Mouse (Mus musculus): ENCODE measurements around the gene Aup1.

DNA sequence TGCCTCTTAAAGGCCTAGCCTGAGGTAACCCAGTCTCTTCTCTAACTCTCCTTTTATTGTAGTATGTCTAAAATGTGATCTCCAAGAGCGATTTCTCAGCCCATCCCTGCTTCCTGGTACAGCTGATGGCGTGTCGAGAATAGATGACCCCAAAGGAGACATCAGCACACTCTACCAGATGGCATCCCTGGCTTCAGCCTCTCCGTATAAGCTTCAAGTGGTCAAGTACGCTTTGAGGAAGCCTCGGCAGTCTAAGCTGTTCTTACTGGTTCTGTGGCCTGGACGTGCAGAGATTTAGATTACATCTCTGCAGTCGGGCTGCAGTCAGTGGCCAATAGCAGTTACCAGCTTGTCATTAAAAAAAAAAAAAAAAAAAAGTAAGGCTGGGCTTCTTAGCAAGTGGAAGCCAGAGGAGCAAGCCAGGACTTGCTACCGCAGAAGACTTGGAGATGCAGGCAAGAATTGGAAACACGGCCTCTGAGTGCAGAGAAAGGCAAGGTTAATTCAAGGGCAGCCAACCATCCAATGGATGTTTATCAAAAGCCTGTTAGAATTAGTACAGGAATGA is 48.8 kb upstream of the Aup1 start:
- no peak for TF ChIP-seq CTCF (IDR thresholded peaks at IDR 0.05; ENCODE audit: low read depth)
- TF ChIP-seq EP300 (IDR thresholded peaks at IDR 0.05; ENCODE audit: low read depth): no peak
